Mouse (Mus musculus) heart, postnatal 0 days (tissue): Measurements from ENCODE around the gene Spry1.

Experiments
- CTCF ChIP-seq: IDR thresholded peaks from 2 replicates; pipeline ENCODE4 v1.5.1; 2016; ENCODE audit warnings: antibody characterized with exemption, control low read depth, low read depth
- EP300 ChIP-seq: IDR thresholded peaks from 2 replicates; pipeline ENCODE4 v1.6.1; 2016; ENCODE audit warnings: antibody characterized with exemption, low read depth

DNA sequence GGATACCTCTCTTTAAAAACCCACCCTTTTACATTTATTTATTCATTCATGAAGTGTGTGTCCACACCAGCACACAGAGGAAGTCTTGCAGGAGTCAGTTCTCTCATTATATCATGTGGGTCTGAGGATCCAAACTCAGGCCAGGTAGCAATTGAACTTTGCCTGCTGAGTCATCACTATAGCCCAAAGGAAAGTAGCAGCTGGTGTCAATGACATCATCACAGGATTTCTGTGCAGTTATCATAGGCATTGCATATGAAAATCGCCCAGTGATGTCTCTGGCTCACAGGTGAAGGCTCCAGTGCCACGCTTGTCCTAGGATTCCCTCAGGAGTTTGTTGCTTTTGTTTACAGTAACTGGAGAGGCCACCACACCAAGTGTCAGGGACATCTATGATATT is 29.1 kb upstream of the Spry1 start:
- no peak for TF ChIP-seq CTCF
- TF ChIP-seq EP300 = no peak
